Mouse (Mus musculus) intestine, embryonic 15.5 days (tissue): ENCODE data around the gene Pimreg. TPM values are rescaled to one million over a fixed set of nuclear protein-coding genes. Genes with fewer than 3 reads are reported as not detected.
A peak's percentile ranks its signal among the peaks of the same experiment; 100 is the strongest.

Experiments
- ATAC-seq: fragments of 200-750 bp; cut with Nextera tagmentation; 2 replicates; pipeline ENCODE4 v1.8.0; 2017; ENCODE audit warnings: moderate TSS enrichment, moderate library complexity
- H3K27ac ChIP-seq: fragments of 300-500 bp; sonication (generic); 2 replicates; pipeline ENCODE4 v1.5.1; 2015; ENCODE audit warnings: mild to moderate bottlenecking, inconsistent platforms
- H3K27me3 ChIP-seq: fragments of 300-500 bp; sonication (generic); replicated peaks from 2 replicates; pipeline ENCODE4 v1.6.1; 2015; ENCODE audit warnings: inconsistent platforms
- H3K36me3 ChIP-seq: fragments of 300-500 bp; sonication (generic); 2 replicates; pipeline ENCODE4 v1.6.1; 2015; ENCODE audit warnings: inconsistent platforms
- H3K4me1 ChIP-seq: fragments of 300-500 bp; sonication (generic); replicated peaks from 2 replicates; pipeline ENCODE4 v1.6.1; 2015; ENCODE audit warnings: inconsistent platforms
- H3K4me2 ChIP-seq: fragments of 300-500 bp; sonication (generic); replicated peaks from 2 replicates; pipeline ENCODE4 v1.6.1; 2015; ENCODE audit warnings: mild to moderate bottlenecking, inconsistent platforms
- H3K4me3 ChIP-seq: fragments of 300-500 bp; sonication (generic); replicated peaks from 2 replicates; pipeline ENCODE4 v1.5.1; 2015; ENCODE audit warnings: inconsistent platforms
- H3K9ac ChIP-seq: fragments of 300-500 bp; sonication (generic); 2 replicates; pipeline ENCODE4 v1.6.1; 2015; ENCODE audit warnings: inconsistent platforms
- H3K9me3 ChIP-seq: fragments of 300-500 bp; sonication (generic); 2 replicates; pipeline ENCODE4 v1.6.1; 2016; ENCODE audit warnings: inconsistent platforms
- WGBS: fragments of 180-500 bp; shearing (Covaris S2); methylation state at CpG from one replicate; pipeline ENCODE4 v1.1.7; 2015; 5-methylcytosine and 5-hydroxymethylcytosine counted together
- polyA plus RNA-seq: library from polyadenylated mRNA; unstranded; fragments of >200 nt; fragmentation: Nextera tagmentation; extraction: Ambion mirVana; gene quantifications from 2 replicates; pipeline ENCODE4 v1.2.1, GENCODE M21; 2015

The Pimreg gene
- 75.4 and 81.8 TPM in 2 replicates for polyA plus RNA-seq

DNA sequence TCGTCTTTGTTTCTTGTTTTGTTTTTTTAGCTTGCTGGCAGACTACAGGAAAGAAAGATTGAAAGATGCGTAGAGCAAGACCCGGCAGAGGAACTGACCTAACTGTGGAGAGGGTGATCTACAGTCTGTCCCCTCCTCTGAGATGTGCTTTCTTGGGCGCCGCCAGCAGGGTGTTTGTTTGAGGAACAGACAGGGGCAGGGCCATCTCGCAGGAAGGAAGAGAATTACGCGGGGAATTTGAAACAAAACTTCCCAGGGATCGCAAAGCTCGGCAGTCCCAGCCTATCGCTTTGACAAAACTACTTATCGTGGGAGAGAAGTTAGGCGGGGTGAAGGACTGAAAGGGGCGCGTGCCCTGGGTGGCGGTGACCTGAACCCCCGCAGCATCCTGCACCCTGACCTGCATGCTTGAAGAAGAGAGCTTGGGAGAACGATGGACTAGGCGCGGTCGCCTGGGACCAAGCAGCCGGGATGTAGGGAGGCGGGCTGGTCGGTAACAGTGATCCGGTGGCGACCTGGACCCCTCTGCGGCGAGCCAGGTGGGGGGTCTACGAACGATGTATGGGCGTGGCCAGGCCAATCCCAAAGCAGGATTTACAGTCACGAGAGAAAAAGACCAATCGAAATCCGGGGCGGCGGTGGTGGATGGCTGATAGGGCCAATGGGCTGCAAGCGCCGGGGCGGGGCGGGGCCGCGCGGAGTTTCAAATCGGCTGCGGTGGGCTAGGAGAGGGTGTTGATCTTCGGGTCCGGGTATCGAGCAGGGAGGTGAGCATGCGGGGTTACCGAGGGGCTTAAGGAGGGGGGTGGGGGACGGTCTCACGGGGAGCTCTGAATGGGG is at the start of gene Pimreg:
Pimreg (plus strand) TSS at position 265 of the 840 bp plus-strand sequence.
- WGBS = 1% methylated on average over 52 of the region's 52 CpGs
- peak within 1 kb of the TSS; percentile 73 for H3K4me3 ChIP-seq
- peak; percentile 96 for ATAC-seq
- H3K4me2 ChIP-seq = peak within 1 kb of the TSS; percentile 91
- H3K27ac ChIP-seq = peak within 1 kb of the TSS; percentile 77
- H3K9me3 ChIP-seq = no peaks in the 10 kb centered on the region
- peak within 1 kb of the TSS; percentile 60 for H3K9ac ChIP-seq
- peaks cover 12% of the 10 kb centered on the region; the same call in 1 of the 2 replicates for H3K36me3 ChIP-seq
- H3K4me1 ChIP-seq = peaks cover 25% of the 10 kb centered on the region
- 0 out of 2 replicates have a peak, but pooled peaks cover 5% of the 10 kb centered on the region for H3K27me3 ChIP-seq

- WGBS = 86% methylated on average over 12 of the region's 12 CpGs
- no peak for ATAC-seq
- H3K36me3 ChIP-seq = no peaks in the 10 kb centered on the region
- 0 out of 2 replicates have a peak, but pooled peaks cover 5% of the 10 kb centered on the region for H3K4me1 ChIP-seq
- H3K9ac ChIP-seq = no peak overlapping the region
- H3K4me2 ChIP-seq = no peak overlapping the region
- no peaks in the 10 kb centered on the region for H3K9me3 ChIP-seq
- no peaks in the 10 kb centered on the region for H3K27me3 ChIP-seq
- H3K27ac ChIP-seq = no peak overlapping the region
- no peak overlapping the region for H3K4me3 ChIP-seq
These were observed 49.4 kb upstream of the Pimreg start for GRCm38 (mm10) chr11:71992438-71992837.

DNA sequence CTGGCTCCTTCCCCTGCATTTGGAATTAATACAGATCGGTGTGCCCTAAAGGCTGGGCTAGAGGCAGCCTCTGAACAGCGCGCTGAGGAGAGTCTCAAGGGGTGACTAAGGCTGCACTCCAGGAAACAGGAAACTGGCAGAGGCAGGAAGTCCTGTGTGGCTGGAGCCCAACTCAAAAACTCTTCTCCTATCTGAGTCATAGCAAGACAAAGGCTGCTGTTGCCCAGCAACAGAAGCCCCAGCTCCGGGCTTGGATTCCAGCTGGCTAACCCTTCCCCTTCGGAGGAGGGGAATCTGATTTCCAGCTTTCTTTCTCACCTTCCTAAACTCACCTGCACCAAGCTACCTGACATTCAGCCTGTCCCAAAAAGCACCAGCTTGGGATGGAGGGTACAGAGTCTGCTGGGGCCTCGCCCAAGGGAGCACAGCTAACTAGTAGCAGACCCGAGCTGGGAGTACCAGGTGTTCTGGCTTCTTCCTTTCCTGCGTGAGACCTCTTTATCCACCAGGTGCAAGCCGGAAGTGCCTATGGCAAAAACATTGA is 45.8 kb upstream of the Pimreg start:
- ATAC-seq = peak; percentile 87

DNA sequence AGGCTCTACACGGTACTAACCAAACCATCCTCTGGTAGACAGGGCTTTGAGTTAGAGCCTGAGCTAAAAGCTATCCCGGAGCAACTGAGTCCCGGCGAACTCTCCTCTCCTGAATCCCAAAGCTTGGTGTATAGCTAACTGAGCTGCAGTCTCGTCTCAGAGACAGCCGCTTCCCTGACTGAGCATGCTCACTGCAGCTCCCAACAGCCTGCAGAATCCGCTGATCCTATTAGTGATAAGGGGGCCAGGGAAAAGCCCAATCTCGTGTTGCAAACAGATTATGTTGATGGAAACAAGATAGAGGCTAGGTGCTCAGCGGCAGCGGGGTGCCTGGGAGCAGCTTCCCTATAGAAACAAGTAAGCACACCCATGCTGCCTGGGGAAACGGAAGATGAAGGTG is 45.0 kb upstream of the Pimreg start:
- no peak for ATAC-seq
- H3K27me3 ChIP-seq = no peaks in the 10 kb centered on the region
- H3K4me3 ChIP-seq = no peak overlapping the region
- no peaks in the 10 kb centered on the region for H3K36me3 ChIP-seq
- 0 out of 2 replicates have a peak, but pooled peaks cover 5% of the 10 kb centered on the region for H3K4me1 ChIP-seq
- 31% methylated on average over 11 of the region's 11 CpGs for WGBS
- H3K27ac ChIP-seq = no peak overlapping the region
- H3K9me3 ChIP-seq = no peaks in the 10 kb centered on the region
- H3K4me2 ChIP-seq = no peak overlapping the region
- no peak overlapping the region for H3K9ac ChIP-seq

More for the DNA sequence above, 45.8 kb upstream of the Pimreg start:
- Histone ChIP-seq H3K4me1 (0 out of 2 replicates have a peak, but pooled peaks cover 5% of the 10 kb centered on the region), H3K9ac (no peak overlapping the region), H3K36me3 (no peaks in the 10 kb centered on the region), H3K9me3 (no peaks in the 10 kb centered on the region), H3K4me2 (peak overlapping the region; percentile 43), H3K4me3 (no peak overlapping the region), H3K27me3 (no peaks in the 10 kb centered on the region), H3K27ac (no peak overlapping the region)
- WGBS = 26% methylated on average over 9 of the region's 9 CpGs

DNA sequence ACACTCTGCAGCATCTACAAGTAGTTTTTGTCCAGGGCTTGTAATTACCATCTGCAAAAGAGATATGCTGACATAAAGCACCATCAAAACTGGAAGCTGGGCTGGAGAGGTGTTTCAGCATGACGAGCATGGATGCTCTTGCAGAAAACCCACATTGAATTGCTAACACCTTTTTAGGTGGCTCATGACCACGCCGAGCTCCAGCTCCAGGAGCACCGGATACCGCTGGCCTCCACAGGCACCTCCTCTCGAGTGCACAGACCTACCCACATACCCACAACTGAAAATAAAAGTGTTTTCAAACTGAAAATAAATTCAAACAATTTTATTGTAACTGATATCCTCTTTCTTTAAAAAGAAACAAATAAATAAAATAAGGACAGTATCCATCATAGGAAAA is 41.6 kb upstream of the Pimreg start:
- no peaks in the 10 kb centered on the region for H3K27me3 ChIP-seq
- no peaks in the 10 kb centered on the region for H3K9me3 ChIP-seq
- H3K4me1 ChIP-seq = 0 out of 2 replicates have a peak, but pooled peaks cover 5% of the 10 kb centered on the region
- no peak overlapping the region for H3K27ac ChIP-seq
- no peak overlapping the region for H3K4me2 ChIP-seq
- ATAC-seq = no peak
- WGBS = 86% methylated on average over 6 of the region's 6 CpGs
- H3K9ac ChIP-seq = no peak overlapping the region
- no peak overlapping the region for H3K4me3 ChIP-seq
- no peaks in the 10 kb centered on the region for H3K36me3 ChIP-seq

GRCm38 (mm10) chr11:72002138-72002853 is 39.5 kb upstream of the Pimreg start:
- H3K27me3 ChIP-seq = no peaks in the 10 kb centered on the region
- no peak for ATAC-seq
- no peak overlapping the region for H3K4me3 ChIP-seq
- no peak overlapping the region for H3K27ac ChIP-seq
- H3K4me2 ChIP-seq = no peak overlapping the region
- H3K36me3 ChIP-seq = no peaks in the 10 kb centered on the region
- H3K9ac ChIP-seq = no peak overlapping the region
- no peaks in the 10 kb centered on the region for H3K9me3 ChIP-seq
- WGBS = 49% methylated on average over 13 of the region's 13 CpGs
- no peaks in the 10 kb centered on the region for H3K4me1 ChIP-seq

- Histone ChIP-seq H3K36me3 (no peaks in the 10 kb centered on the region), H3K27me3 (no peaks in the 10 kb centered on the region), H3K9me3 (no peaks in the 10 kb centered on the region), H3K4me1 (no peaks in the 10 kb centered on the region), H3K27ac (no peak overlapping the region), H3K4me3 (no peak overlapping the region), H3K9ac (no peak overlapping the region), H3K4me2 (no peak overlapping the region)
- 47% methylated on average over 9 of the region's 9 CpGs for whole genome bisulfite sequencing
- ATAC-seq = no peak
These were observed 38.7 kb upstream of the Pimreg start for GRCm38 (mm10) chr11:72003171-72003570.

GRCm38 (mm10) chr11:72005547-72005946 is 36.3 kb upstream of the Pimreg start:
- Histone ChIP-seq H3K9me3 (no peaks in the 10 kb centered on the region), H3K9ac (no peak overlapping the region), H3K4me3 (no peak overlapping the region), H3K36me3 (no peaks in the 10 kb centered on the region), H3K4me1 (no peaks in the 10 kb centered on the region), H3K27ac (no peak overlapping the region), H3K27me3 (no peaks in the 10 kb centered on the region), H3K4me2 (no peak overlapping the region)
- ATAC-seq = no peak
- WGBS = 81% methylated on average over 6 of the region's 6 CpGs

GRCm38 (mm10) chr11:72010367-72010766 is 31.5 kb upstream of the Pimreg start:
- Histone ChIP-seq H3K4me3 (no peak overlapping the region), H3K9me3 (no peaks in the 10 kb centered on the region), H3K27me3 (no peaks in the 10 kb centered on the region), H3K4me2 (no peak overlapping the region), H3K4me1 (0 out of 2 replicates have a peak, but pooled peaks cover 7% of the 10 kb centered on the region), H3K36me3 (no peaks in the 10 kb centered on the region), H3K27ac (no peak overlapping the region), H3K9ac (no peak overlapping the region)
- ATAC-seq = peak; percentile 15; the same call in 1 of the 2 replicates
- WGBS = 23% methylated on average over 5 of the region's 5 CpGs

DNA sequence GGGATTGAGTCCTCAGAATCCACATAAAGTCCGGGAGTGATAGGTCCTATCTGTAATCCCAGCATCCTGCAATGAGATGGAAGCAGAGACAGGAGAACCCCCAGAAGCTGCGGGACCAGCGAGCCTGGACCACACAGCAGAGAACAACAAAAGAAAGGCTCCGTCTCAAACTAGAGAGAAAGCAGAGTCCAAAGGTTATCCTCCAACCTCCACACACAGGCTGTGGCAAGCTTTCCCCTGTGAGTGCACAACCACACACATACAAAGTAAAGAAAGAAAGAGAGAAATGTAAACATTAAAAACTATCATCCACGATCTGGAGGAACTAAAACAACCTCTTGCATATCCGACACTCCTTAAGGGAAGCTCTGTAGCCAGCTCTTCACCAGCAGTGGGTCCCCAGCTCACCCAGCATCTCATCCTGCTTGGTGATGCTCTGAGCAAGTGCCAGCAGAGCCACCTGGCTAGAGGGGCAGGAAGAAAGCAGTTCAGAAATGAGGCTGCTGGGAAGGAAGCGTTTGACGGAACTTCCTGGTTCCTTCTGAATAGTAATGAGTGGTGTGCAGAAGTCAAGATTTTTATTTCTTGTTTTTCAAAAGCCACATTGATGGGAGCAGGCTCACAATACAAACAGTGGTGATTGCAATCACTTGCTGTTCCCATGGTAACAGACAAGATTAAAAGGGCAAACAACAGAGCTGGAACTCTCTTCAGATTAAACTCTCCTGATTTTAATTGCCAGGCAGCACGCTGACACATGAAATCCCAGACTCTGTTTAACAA is 30.7 kb upstream of the Pimreg start:
- ATAC-seq = 0 out of 2 replicates have a peak, but pooled peaks have one; percentile 53
- no peaks in the 10 kb centered on the region for H3K9me3 ChIP-seq
- H3K4me1 ChIP-seq = 0 out of 2 replicates have a peak, but pooled peaks cover 7% of the 10 kb centered on the region
- WGBS = 35% methylated on average over 9 of the region's 9 CpGs
- no peaks in the 10 kb centered on the region for H3K27me3 ChIP-seq
- no peak overlapping the region for H3K27ac ChIP-seq
- no peak overlapping the region for H3K4me3 ChIP-seq
- no peaks in the 10 kb centered on the region for H3K36me3 ChIP-seq
- H3K4me2 ChIP-seq = no peak overlapping the region
- H3K9ac ChIP-seq = no peak overlapping the region

GRCm38 (mm10) chr11:72011955-72012354 is 29.9 kb upstream of the Pimreg start:
- Histone ChIP-seq H3K9me3 (no peaks in the 10 kb centered on the region), H3K27me3 (no peaks in the 10 kb centered on the region), H3K27ac (no peak overlapping the region), H3K4me1 (0 out of 2 replicates have a peak, but pooled peaks cover 7% of the 10 kb centered on the region), H3K4me3 (no peak overlapping the region), H3K36me3 (no peaks in the 10 kb centered on the region), H3K9ac (no peak overlapping the region), H3K4me2 (no peak overlapping the region)
- ATAC-seq = no peak
- WGBS = 75% methylated on average over 1 of the region's 1 CpGs
